Mouse (Mus musculus) kidney, postnatal 4 days (tissue): ENCODE data around the gene Dse.
"Not testable (repeated sequence)": the region's sequence is repeated elsewhere in the genome, so short reads cannot be mapped to it uniquely, and the experiment has no call there.

Source experiments
- DNase-seq, 2 experiments: peaks; one replicate each; pipeline ENCODE4 v3.0.0; 2021; ENCODE audit warnings: mixed read lengths in 2 of 2

Dse gene

DNA sequence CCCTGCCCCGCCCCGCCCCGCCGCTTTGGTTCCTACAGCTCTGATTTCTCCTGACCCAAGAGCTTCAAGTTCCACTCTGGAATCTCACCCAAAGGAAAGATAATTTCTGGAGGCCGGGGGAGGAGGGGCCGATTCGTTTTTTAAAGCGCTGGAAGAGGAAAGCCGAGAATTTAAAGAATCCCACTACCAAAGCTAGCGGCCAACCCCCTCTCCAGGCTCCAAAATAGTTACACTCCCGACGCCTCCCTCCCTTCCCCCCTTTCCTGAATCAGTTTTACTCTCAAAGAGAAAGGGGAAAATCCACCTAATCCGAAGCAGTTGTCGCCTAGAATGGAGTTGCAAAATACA, at the start of gene Dse:
TSS of gene Dse (minus strand) at position 213 of the 348 bp plus-strand sequence.
- DNase-seq, result peak in 1 of 2 experiments; percentile 72

GRCm38 (mm10) chr10:34252833-34253232, 45.3 kb upstream of the Dse start:
- not testable (repeated sequence) for DNase-seq

- no peak for DNase-seq
Measured at GRCm38 (mm10) chr10:34249594-34249993, 42.1 kb upstream of the Dse start.

DNA sequence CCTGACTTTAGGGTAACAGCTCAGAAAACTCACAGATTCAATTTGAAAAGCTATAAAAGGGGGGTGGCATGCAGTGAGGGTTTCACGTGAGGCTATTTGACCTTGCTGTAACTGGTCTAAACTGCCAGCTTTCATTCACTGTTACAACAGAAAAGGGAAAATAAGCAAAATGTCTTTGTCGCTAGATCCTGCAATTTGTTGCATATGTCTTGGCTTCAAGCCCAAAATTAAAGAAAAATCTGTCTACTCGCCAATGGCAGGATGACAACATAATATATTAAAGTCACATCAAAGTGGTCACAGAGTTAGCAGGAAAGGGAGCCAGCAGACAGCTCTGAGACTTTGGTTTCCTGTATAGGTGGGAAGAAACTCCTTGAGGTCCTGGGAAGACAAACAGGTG, 40.2 kb upstream of the Dse start:
- DNase-seq, result no peak

DNA sequence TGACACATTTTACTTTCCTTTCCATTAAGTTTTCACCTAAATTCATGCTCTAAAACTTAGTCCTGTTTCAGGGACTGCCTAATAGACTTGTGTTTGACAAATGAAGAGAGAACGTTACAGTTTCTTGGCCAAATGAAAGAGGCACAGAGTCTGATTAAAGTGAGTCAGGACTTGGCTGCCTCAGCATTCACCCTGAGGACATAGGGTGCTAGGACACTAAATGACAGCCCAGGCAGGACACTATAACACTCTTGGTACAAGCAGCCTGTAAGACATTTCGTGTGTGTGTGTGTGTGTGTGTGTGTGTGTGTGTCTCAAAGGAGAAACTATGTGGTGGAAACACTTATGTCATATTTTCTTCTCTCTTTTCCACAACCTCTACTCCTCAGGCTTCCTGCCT, 38.6 kb upstream of the Dse start:
- no peak for DNase-seq

GRCm38 (mm10) chr10:34244745-34245144, 37.2 kb upstream of the Dse start:
- DNase-seq, result no peak

GRCm38 (mm10) chr10:34238536-34238935, 31.0 kb upstream of the Dse start:
- DNase-seq, result no peak

- DNase-seq, result no peak
Measured at GRCm38 (mm10) chr10:34236569-34236968, 29.1 kb upstream of the Dse start.

DNA sequence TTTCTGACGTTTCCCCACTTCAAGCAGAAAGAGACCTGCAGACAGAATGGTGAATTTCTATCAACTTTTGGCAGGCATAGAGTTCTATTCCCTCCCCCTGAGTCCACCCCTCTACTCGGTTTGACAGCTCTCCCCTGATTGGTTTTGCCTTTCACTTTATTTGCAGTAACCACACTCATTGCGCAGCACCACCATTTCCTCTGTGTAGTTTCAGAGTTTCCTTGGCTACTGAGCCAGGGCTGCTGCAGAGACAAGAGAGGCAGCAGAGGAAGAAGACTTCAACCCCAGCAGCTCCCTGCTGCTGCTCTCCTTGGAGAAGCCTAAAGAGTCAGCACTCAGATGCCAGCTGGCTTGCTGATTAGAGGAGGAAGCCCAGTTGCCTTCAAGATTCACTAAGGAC, 27.9 kb upstream of the Dse start:
- no peak for DNase-seq

DNA sequence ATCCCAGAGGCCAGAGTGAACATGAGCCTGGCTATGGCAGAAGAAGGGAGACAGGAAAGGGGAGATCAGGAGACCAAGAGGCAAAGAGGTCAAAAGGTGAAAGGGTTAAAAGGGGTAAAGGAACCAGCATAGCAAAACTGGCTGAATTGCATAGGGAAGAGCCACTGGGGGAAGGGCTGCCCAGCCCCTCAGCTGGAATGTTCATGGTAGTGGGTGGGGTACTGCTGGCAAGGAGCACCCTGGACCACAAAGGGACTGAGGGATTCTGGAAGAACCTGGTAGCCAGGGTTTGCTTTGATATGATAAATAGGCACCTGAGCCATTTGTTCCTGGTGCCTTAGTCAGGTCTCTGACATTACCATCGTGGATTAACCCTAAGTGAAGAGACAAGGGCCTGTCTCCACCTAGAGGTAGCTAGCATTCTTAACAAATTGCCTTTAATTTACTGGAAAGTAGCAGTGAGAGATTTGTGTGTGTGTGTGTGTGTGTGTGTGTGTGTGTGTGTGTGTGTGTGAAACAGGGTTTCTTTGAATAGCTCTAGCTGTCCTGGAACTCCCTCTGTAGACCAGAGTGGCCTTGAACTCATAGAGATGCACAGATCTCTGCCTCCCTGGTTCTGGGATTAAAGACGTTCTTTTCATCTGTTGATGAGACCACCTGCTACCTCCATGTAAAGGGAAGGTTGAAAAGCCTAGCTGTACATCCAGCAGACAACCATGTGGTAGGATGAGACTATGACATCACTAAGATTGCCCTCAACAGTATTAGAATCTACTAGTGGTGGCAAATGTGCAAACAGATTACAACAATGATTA, 26.6 kb upstream of the Dse start:
- DNase-seq, result no peak

DNA sequence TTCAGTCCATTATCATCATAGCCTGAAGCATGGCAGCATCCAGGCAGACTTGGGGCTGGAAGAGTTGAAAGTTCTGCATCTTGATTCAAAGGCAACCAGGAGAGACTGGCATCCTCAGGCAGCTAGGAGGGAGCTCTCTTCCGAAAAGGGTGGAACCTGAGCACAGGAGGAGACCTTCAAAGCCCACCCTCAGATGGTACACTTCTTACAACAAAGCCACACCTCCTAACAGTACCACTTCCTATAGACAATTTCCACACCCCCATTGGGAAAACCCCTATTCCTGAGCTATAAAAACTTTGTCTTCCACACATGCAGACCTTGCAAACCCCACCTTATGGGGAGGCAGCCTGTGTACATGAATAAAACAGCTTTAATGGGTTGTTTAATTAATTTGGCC, 25.9 kb upstream of the Dse start:
- DNase-seq, result no peak

DNA sequence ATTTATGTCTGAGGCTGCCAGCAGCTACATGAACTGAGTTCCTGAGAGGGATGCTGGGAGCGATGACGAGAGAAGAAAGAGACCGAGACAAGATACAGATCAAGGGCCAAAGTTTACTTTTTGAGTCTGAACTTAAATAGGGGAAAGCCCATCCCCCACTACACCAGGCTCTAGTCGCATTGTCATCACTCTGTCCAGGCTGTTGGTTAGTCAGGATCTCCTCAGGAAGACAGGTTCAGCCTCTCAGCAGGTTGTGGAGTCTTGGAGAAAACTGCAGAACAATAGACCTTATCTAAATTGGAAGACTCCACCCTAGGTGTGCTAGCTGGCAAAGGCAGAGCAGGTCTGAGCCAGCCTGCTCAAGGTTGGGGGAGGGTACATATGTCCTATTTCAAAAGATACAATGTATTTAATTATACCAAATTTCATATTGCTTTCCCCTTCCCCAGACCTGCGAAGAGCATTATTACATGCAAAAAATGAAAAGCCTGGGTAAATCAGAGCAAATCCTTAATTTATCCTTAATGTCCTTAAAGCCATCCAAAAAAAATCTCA, 22.7 kb upstream of the Dse start:
- no peak for DNase-seq

- DNase-seq, result no peak
Measured at GRCm38 (mm10) chr10:34229491-34229890, 22.0 kb upstream of the Dse start.

GRCm38 (mm10) chr10:34223660-34224059, 16.1 kb upstream of the Dse start:
- DNase-seq, result no peak

- DNase-seq, result peak; percentile 21 to 31
Measured at GRCm38 (mm10) chr10:34221909-34222620, 14.6 kb upstream of the Dse start.

GRCm38 (mm10) chr10:34218191-34218590, 10.7 kb upstream of the Dse start:
- no peak for DNase-seq

- no peak for DNase-seq
Measured at GRCm38 (mm10) chr10:34215667-34216066, 8.2 kb upstream of the Dse start.

- no peak for DNase-seq
Measured at GRCm38 (mm10) chr10:34209951-34210350, 2.4 kb upstream of the Dse start.

DNA sequence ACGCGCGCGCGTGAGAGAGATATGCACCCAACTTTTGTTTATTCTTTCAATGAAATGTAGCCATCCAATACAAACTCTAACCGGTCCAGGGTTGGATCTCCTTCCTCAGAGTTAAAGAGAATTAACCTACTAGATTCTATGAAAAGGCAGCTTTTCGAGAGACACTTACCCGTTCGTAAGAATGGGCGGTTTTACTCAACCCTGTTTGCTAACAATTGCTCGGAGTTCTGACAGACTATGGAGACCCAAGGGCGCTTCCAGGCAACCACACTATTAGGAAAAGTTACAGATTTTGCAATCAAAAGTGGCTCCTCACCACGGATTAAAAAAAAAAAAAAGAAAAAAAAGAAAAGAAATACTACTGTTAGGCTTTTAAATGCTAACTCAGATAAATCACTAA, 516 bp upstream of the Dse start:
- no peak for DNase-seq

DNA sequence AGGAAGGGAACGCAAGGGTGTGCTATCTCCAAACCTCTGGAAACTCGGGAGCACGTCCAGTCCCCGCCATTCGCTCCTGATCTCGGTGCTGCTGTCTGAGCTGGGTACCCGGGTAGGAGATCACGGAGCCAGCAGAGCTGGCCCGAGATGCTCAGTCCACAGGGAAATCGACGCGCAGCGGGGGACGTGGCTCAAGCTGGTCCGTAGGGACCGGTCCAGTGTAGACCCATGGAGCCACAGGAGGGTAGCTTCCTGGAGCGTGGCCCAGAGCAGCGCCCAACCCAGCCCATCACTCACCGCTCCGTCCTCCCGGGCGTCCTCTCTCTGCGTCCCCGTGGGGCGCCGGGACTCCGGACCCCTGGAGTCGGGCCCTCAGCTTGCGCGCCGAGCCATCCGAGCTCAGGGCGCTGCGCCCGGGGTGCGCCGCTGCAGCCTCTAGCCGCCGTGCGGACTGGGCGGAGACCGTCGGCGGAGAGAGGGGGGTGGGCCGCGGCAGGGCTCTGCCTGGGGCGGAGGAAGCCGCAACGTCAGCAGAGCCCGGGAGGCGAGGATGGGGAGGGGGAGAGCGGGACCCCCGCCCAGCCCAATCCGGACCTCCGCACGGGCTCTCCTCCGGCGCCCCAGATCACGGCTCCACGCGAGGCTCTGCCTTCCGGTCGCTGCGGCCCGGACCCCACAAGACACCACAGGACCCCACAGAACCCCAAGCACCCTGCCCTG, 572 bp downstream of the Dse start:
- peak; percentile 77 to 86 for DNase-seq

- DNase-seq, result no peak
Measured at GRCm38 (mm10) chr10:34206436-34206782, 1.1 kb downstream of the Dse start.

GRCm38 (mm10) chr10:34205825-34206224, 1.7 kb downstream of the Dse start:
- no peak for DNase-seq

- peak; percentile 45 to 49 for DNase-seq
Measured at GRCm38 (mm10) chr10:34200689-34201088, 6.8 kb downstream of the Dse start.

DNA sequence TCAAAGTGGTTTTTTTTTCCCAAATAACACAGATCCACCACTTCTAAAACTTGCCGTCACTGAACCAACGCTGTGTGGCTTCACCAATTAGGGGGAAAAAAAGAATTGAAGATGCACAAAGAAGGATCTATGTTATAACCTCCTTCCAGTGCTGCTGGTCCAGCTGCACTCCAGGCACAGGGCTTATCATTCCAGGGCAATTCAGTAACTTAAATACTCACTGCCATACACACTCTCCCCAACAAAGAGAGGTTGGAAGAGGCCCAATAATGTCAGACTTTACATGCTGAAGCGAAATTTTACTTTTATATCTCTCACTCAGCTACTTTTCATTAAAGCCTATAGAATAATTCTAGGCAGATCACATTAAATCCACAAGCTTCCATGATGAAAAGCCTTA, 8.9 kb downstream of the Dse start:
- no peak for DNase-seq
